Mouse (Mus musculus) ES-E14 (cell line): Measurements from ENCODE around the gene Cebpb. TPM values are rescaled to one million over a fixed set of nuclear protein-coding genes. Genes with fewer than 3 reads are reported as not detected.

Source experiments
- DNase-seq: peaks from one replicate; pipeline ENCODE4 v3.0.0-alpha.2; 2013; ENCODE audit warnings: low read depth, low spot score
- H3K27ac ChIP-seq: 2 replicates; pipeline ENCODE4 v1.5.1; 2012; ENCODE audit warnings: low read depth, mild to moderate bottlenecking, low read length, moderate library complexity, mixed read lengths; ENCODE audit not compliant: poor library complexity, insufficient read depth, severe bottlenecking
- H3K36me3 ChIP-seq: 2 replicates; pipeline ENCODE4 v1.6.1; 2012; ENCODE audit warnings: mild to moderate bottlenecking, low read length, moderate library complexity, mixed read lengths; ENCODE audit not compliant: control insufficient read depth, poor library complexity, insufficient read depth, severe bottlenecking
- H3K4me1 ChIP-seq, 2 experiments: fragments of 150-350 bp in 1 of 2; sonication (generic) in 1 of 2; 2 replicates each; pipeline ENCODE4 v1.6.1; 2012; ENCODE audit warnings: low read length in 2 of 2, mild to moderate bottlenecking in 1 of 2, mixed read lengths in 1 of 2; ENCODE audit not compliant: control insufficient read depth in 2 of 2, insufficient read depth in 2 of 2, poor library complexity in 1 of 2
- H3K4me3 ChIP-seq, 2 experiments: fragments of 150-350 bp in 1 of 2; sonication (generic) in 1 of 2; 2 replicates each; pipeline ENCODE4 v1.5.1; 2012; ENCODE audit warnings: low read length in 2 of 2, low read depth in 1 of 2, mild to moderate bottlenecking in 1 of 2, mixed read lengths in 1 of 2; ENCODE audit not compliant: insufficient read depth in 1 of 2, poor library complexity in 1 of 2, severe bottlenecking in 1 of 2
- H3K9ac ChIP-seq: 2 replicates; pipeline ENCODE4 v1.6.1; 2012; ENCODE audit warnings: low read depth, mild to moderate bottlenecking, low read length, mixed read lengths; ENCODE audit not compliant: poor library complexity, insufficient read depth, severe bottlenecking
- H3K9me3 ChIP-seq: fragments of 150-350 bp; sonication (generic); 2 replicates; pipeline ENCODE4 v1.6.1; 2012; ENCODE audit warnings: low read depth, mild to moderate bottlenecking, low read length; ENCODE audit not compliant: control insufficient read depth, insufficient read depth
- CHD2 ChIP-seq: IDR thresholded peaks from 2 replicates; pipeline ENCODE4 v1.6.1; 2014; ENCODE audit warnings: mild to moderate bottlenecking, low read depth, low read length, inconsistent platforms
- HCFC1 ChIP-seq: IDR thresholded peaks from 2 replicates; pipeline ENCODE4 v1.6.1; 2012; ENCODE audit warnings: low read length, inconsistent platforms, borderline replicate concordance; ENCODE audit not compliant: insufficient read depth
- MAFK ChIP-seq: IDR thresholded peaks from 2 replicates; pipeline ENCODE4 v1.6.1; 2014; ENCODE audit warnings: mild to moderate bottlenecking, low read depth, low read length, inconsistent platforms; ENCODE audit not compliant: insufficient read depth
- ZC3H11A ChIP-seq: IDR thresholded peaks from 2 replicates; pipeline ENCODE4 v1.6.1; 2012; ENCODE audit warnings: low read depth, mild to moderate bottlenecking, inconsistent platforms, low read length, borderline replicate concordance
- ZNF384 ChIP-seq: IDR thresholded peaks from 2 replicates; pipeline ENCODE4 v1.6.1; 2012; ENCODE audit warnings: low read depth, low read length, inconsistent platforms
- in situ Hi-C, 2 experiments: fragments of 600-800 bp; cut with MboI; formaldehyde crosslinking; loops; one replicate each; pipeline ENCODE4 v1.15.1; 2025; ENCODE audit warnings: low sequenced_read_pairs in 2 of 2, inconsistent platforms in 1 of 2; ENCODE audit not compliant: unreplicated experiment in 2 of 2
- total RNA-seq: library from RNA; depleted of rRNA; stranded (reverse); fragments of 300-350 nt; gene quantifications from 2 replicates; pipeline ENCODE4 v1.2.3, GENCODE M21; 2012

Cebpb gene
- total RNA-seq, 1 experiment: 9.1 TPM

DNA sequence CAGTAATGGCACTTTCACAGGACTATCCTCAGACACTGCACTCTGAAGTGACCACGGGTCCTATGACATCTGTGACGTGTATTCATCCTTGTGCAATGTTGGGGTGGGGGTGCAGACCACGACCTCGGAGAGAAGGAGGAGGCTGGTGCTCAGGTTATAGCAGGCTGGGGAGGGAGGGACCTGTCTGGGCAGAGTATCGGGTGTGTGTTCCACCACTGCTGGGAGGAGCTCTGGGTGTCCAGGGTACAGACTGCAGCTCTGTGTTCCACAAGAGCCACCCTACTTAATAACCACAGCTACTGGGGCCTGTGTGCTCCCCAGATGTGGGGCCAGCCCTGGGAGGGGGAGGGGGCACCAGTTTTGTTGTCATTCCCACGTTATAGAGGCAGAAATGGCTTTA is 21.3 kb downstream of the Cebpb start:
- Histone ChIP-seq H3K36me3 (no peaks in the 10 kb centered on the region), H3K4me1 (peaks cover 3 to 15% of the 10 kb centered on the region in 2 experiments; a peak in 2 of 4 replicates), H3K9ac (no peak overlapping the region), H3K27ac (no peak overlapping the region), H3K4me3 (no peak overlapping the region), H3K9me3 (no peaks in the 10 kb centered on the region)
- DNase-seq: no peak
- in situ Hi-C loops: no loop called here
- TF ChIP-seq HCFC1: no peak

DNA sequence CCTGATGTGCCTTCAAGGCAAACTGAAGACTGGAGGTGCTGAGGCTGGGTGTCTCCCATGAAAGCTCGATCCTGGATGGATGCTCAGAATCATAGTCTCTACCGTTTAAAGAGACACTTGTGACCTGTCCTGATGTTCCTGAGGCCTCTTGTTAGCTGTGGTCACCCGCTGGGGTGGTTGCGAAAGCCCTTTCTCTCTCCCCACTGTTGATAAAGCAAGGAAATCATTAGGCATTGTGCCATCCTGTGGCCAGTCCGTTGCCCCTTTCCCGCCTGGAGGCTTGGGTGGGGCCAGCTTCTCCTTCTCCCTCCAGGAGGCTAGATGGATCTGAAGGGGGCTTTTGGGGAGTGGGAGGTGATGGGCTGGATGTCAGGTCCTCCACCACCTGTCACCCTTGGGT is 21.9 kb downstream of the Cebpb start:
- Histone ChIP-seq H3K9me3 (no peaks in the 10 kb centered on the region), H3K36me3 (no peaks in the 10 kb centered on the region), H3K4me1 (peaks cover 3 to 15% of the 10 kb centered on the region in 2 experiments; a peak in 2 of 4 replicates), H3K4me3 (no peak overlapping the region), H3K27ac (no peak overlapping the region), H3K9ac (no peak overlapping the region)
- no peak for TF ChIP-seq ZNF384
- TF ChIP-seq ZC3H11A: no peak
- TF ChIP-seq MAFK: no peak
- DNase-seq: no peak
- in situ Hi-C loops: no loop called here

DNA sequence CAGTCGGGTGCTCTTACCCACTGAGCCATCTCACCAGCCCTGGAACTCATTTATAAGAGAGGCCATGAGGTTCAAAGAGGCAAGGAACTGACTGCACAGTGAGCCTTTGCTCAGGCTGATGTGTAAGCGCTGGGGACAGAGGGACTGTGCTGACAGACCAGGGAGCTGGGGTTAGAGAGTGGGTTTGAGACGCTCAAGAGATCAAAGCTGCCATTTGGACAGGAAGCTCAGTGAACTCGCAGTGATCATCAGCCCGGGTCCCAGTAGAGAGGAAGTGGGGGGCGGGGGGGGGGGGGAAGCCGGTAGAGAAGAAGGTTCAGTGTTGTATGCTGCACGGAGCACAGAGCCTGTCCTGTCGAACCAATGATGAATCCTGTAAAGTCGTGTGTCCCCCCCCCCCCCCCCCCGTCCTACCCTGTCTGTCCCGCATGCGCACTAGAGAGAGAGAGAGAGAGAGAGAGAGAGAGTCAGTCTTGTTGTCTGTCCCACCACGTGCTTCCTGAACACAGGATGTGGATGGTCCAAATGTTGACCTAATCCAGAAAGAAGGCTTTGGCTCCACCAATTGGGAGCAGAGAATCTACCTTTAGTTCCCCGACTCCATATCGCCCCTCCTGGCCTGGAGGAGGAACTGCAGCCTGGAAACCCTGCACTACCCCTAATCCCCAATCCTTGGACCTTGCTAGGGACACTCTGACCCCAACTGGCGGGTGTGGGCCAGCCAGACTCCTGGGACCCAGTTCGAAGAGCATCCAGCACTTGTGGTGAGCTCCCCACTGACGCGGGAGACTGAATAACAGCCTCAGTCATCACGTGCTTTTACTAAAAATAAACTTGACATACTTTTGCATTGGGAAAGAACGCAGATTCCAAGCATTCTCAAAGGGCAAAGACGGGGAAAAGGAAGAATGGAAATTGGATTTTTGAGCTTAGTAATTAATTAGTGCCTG is 24.4 kb downstream of the Cebpb start:
- in situ Hi-C loops: no loop called here

DNA sequence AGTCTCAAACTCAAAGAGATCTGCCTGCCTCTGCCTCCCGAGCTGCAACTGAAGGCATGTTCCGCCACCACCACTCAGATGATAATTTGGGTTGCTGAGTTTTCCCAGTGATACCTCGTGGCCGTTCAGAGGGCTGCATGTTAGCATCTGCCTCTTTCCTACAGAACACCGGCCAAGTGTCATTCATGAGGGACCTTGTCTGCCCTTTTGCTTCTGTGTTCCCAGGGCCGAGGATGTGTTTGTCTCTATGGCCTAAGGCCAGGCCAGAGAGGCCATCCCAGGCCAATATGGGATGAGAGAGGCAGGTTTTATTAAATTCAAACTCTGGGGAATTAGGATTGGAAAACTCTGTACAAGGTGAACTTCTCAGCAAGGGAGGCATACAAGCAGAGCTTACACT is 25.6 kb downstream of the Cebpb start:
- H3K9ac ChIP-seq: no peak overlapping the region
- in situ Hi-C loops: no loop called here

More for the DNA sequence above, 24.4 kb downstream of the Cebpb start:
- no peaks in the 10 kb centered on the region for H3K36me3 ChIP-seq
- peak; percentile 68 for DNase-seq
- H3K9ac ChIP-seq: no peak overlapping the region; the same call in 1 of the 2 replicates
- no peak for TF ChIP-seq ZNF384
- no peak for TF ChIP-seq CHD2
- TF ChIP-seq MAFK: no peak
- TF ChIP-seq HCFC1: no peak
- TF ChIP-seq ZC3H11A: no peak
- H3K9me3 ChIP-seq: no peaks in the 10 kb centered on the region
- peak overlapping the region in 1 of 2 experiments; percentile 15; a peak in 1 of 4 replicates for H3K4me3 ChIP-seq
- peaks cover 3 to 15% of the 10 kb centered on the region in 2 experiments; a peak in 2 of 4 replicates for H3K4me1 ChIP-seq
- no peak overlapping the region for H3K27ac ChIP-seq

More for the DNA sequence above, 25.6 kb downstream of the Cebpb start:
- no peaks in the 10 kb centered on the region for H3K9me3 ChIP-seq
- TF ChIP-seq ZNF384 (no peak), HCFC1 (no peak), ZC3H11A (no peak), MAFK (no peak), CHD2 (no peak)
- no peak for DNase-seq
- H3K4me1 ChIP-seq: peaks cover 3 to 7% of the 10 kb centered on the region in 2 experiments; a peak in 1 of 4 replicates
- H3K36me3 ChIP-seq: no peaks in the 10 kb centered on the region
- H3K4me3 ChIP-seq: no peak overlapping the region
- H3K27ac ChIP-seq: no peak overlapping the region
